Mouse (Mus musculus) midbrain, embryonic 13.5 days (tissue): Measurements from ENCODE around the gene Fbxo33. TPM values are rescaled to one million over a fixed set of nuclear protein-coding genes. Genes with fewer than 3 reads are reported as not detected.

Source experiments
- ATAC-seq: fragments of 200-750 bp; cut with Nextera tagmentation; 2 replicates; pipeline ENCODE4 v1.8.0; 2017; ENCODE audit warnings: mild to moderate bottlenecking, moderate TSS enrichment, moderate library complexity
- H3K27ac ChIP-seq: fragments of 300-500 bp; sonication (generic); 2 replicates; pipeline ENCODE4 v1.5.1; 2015; ENCODE audit warnings: inconsistent platforms, mild to moderate bottlenecking, moderate library complexity
- H3K27me3 ChIP-seq: fragments of 300-500 bp; sonication (generic); 2 replicates; pipeline ENCODE4 v1.6.1; 2015; ENCODE audit warnings: mild to moderate bottlenecking, inconsistent platforms
- H3K36me3 ChIP-seq: fragments of 300-500 bp; sonication (generic); 2 replicates; pipeline ENCODE4 v1.6.1; 2015; ENCODE audit warnings: mild to moderate bottlenecking, inconsistent platforms
- H3K4me1 ChIP-seq: fragments of 300-500 bp; sonication (generic); replicated peaks from 2 replicates; pipeline ENCODE4 v1.6.1; 2015; ENCODE audit warnings: inconsistent platforms
- H3K4me2 ChIP-seq: fragments of 300-500 bp; sonication (generic); replicated peaks from 2 replicates; pipeline ENCODE4 v1.6.1; 2015; ENCODE audit warnings: moderate library complexity, mild to moderate bottlenecking, inconsistent platforms
- H3K4me3 ChIP-seq: fragments of 300-500 bp; sonication (generic); replicated peaks from 2 replicates; pipeline ENCODE4 v1.5.1; 2015; ENCODE audit warnings: mild to moderate bottlenecking, inconsistent platforms
- H3K9ac ChIP-seq: fragments of 300-500 bp; sonication (generic); replicated peaks from 2 replicates; pipeline ENCODE4 v1.6.1; 2015; ENCODE audit warnings: mild to moderate bottlenecking, inconsistent platforms
- H3K9me3 ChIP-seq: fragments of 300-500 bp; sonication (generic); 2 replicates; pipeline ENCODE4 v1.6.1; 2016; ENCODE audit warnings: mild to moderate bottlenecking, inconsistent platforms
- WGBS: fragments of 180-500 bp; shearing (Covaris S2); methylation state at CpG from one replicate; pipeline ENCODE4 v1.1.7; 2015; 5-methylcytosine and 5-hydroxymethylcytosine counted together
- polyA plus RNA-seq: library from polyadenylated mRNA; unstranded; fragments of >200 nt; fragmentation: Nextera tagmentation; extraction: Ambion mirVana; gene quantifications from 2 replicates; pipeline ENCODE4 v1.2.1, GENCODE M21; 2015

Gene Fbxo33
- polyA plus RNA-seq, 1 experiment from 2014 or later, result 8.0 TPM

DNA sequence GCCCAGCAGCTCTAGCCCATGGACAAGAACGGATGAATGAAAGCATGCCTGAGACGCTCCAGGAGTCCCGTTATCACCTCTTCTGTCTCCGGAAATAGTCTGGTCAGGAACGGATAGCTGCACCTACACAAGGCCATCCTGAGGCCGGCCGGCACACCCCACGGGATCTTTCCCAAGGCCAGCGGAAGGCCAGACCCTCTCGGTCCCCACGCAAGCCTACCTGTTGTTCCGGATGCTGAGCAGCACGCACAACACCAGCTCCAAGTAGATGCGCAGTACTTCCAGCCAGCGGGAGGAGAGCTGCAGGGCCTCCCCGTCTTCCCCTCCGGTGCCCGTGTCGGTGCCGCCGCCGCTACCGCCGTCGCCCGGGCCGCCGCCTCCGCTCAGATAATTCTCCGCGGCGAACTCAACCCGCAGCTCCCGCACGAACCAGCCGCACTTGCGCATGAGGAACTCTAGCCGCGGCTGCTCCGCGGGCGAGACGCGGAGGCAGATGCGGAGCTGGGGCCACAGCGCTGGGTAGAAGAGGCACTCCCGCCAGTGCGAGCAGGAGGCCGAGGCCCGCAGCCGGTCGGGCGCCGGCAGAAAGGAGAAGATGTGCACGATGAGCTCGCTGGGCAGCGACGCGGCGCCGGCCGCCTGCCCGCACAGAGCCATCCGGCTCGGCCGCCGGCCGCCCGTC lies 744 bp downstream of the Fbxo33 start:
- H3K9ac ChIP-seq, result peak overlapping the region; percentile 96
- ATAC-seq, result peak; percentile 5
- H3K4me1 ChIP-seq, result peaks cover 36% of the 10 kb centered on the region
- peak overlapping the region; percentile 97 for H3K27ac ChIP-seq
- H3K27me3 ChIP-seq, result no peaks in the 10 kb centered on the region
- no peaks in the 10 kb centered on the region for H3K9me3 ChIP-seq
- peak overlapping the region; percentile 87 for H3K4me2 ChIP-seq
- H3K36me3 ChIP-seq, result no peaks in the 10 kb centered on the region
- WGBS, result under 1% methylated on average over 61 of the region's 69 CpGs
- peak overlapping the region; percentile 99 for H3K4me3 ChIP-seq

GRCm38 (mm10) chr12:59217331-59217730 lies 2.2 kb downstream of the Fbxo33 start:
- Histone ChIP-seq H3K36me3 (peaks cover 3% of the 10 kb centered on the region; the same call in 1 of the 2 replicates), H3K4me1 (peaks cover 36% of the 10 kb centered on the region), H3K27ac (no peak overlapping the region), H3K4me2 (peak overlapping the region; percentile 87), H3K4me3 (peak overlapping the region; percentile 99), H3K9ac (0 out of 2 replicates have a peak overlapping the region, but pooled peaks have one; percentile 36), H3K27me3 (no peaks in the 10 kb centered on the region), H3K9me3 (no peaks in the 10 kb centered on the region)
- WGBS, result 78% methylated on average over 3 of the region's 3 CpGs
- no peak for ATAC-seq

DNA sequence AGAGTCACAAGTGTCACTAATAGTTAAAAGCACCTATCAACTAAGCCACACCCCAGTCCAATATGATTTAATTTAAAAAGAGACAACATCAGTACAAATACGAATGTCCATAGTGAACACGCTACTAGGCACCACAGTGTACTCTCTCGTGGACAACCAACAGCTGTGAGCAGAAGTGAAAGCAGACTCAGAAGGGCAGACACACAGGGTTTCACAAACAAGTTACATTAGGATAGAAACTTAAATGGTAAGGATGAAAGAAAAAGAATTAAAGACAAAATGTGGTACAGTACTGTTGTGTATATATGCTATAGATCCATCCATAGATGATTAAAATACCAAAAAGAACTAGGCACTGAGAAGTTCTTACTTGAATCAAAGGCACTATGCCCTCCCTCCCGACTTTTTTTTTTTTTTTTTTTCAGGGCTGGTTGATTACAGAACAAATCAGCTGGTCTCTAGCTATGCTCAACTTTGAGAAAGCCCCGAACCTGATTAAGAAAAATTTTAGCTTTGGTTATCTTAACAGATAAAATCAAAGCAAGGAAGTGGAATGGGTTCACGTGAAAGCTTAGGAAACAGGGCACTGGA lies 2.8 kb downstream of the Fbxo33 start:
- peaks cover 9% of the 10 kb centered on the region for H3K36me3 ChIP-seq
- no peak for ATAC-seq
- H3K4me3 ChIP-seq, result peak overlapping the region; percentile 99; the same call in 1 of the 2 replicates
- H3K9ac ChIP-seq, result no peak overlapping the region
- 88% methylated on average over 6 of the region's 6 CpGs for WGBS
- H3K9me3 ChIP-seq, result no peaks in the 10 kb centered on the region
- H3K27ac ChIP-seq, result no peak overlapping the region
- peaks cover 36% of the 10 kb centered on the region for H3K4me1 ChIP-seq
- peak overlapping the region; percentile 87 for H3K4me2 ChIP-seq
- no peaks in the 10 kb centered on the region for H3K27me3 ChIP-seq

- no peaks in the 10 kb centered on the region for H3K9me3 ChIP-seq
- H3K4me1 ChIP-seq, result peaks cover 36% of the 10 kb centered on the region
- peaks cover 15% of the 10 kb centered on the region for H3K36me3 ChIP-seq
- H3K27me3 ChIP-seq, result no peaks in the 10 kb centered on the region
- H3K9ac ChIP-seq, result no peak overlapping the region
- H3K4me2 ChIP-seq, result 0 out of 2 replicates have a peak overlapping the region, but pooled peaks have one; percentile 19
- H3K27ac ChIP-seq, result no peak overlapping the region
- no peak overlapping the region for H3K4me3 ChIP-seq
- WGBS, result 97% methylated on average over 4 of the region's 4 CpGs
- ATAC-seq, result no peak
Observed at GRCm38 (mm10) chr12:59216176-59216575, 3.3 kb downstream of the Fbxo33 start.

DNA sequence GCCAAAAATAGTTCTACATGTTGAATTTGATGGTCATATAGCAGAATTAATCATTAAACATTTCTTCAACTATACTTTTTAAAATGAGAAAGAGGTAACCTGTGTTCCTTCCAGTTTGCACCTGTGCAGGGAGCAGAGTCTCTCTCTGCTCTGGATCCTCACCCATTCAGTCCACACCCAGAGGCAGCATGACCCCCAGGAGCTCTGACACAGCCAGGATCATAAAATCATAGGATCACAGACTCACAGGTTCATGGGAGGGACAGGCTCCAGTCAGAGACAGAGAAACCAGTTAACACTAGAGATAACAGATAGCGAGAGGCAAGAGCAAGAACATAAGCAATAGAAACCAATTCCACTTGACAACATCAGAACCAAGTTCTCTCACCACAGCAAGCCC lies 11.7 kb downstream of the Fbxo33 start:
- no peak overlapping the region for H3K4me2 ChIP-seq
- H3K4me1 ChIP-seq, result no peaks in the 10 kb centered on the region
- H3K9ac ChIP-seq, result no peak overlapping the region
- no peak for ATAC-seq
- peaks cover 43% of the 10 kb centered on the region for H3K36me3 ChIP-seq
- H3K27me3 ChIP-seq, result no peaks in the 10 kb centered on the region
- 100% methylated on average over 1 of the region's 1 CpGs for WGBS
- no peak overlapping the region for H3K4me3 ChIP-seq
- H3K9me3 ChIP-seq, result no peaks in the 10 kb centered on the region
- no peak overlapping the region for H3K27ac ChIP-seq

- no peak for ATAC-seq
- Histone ChIP-seq H3K27me3 (no peaks in the 10 kb centered on the region), H3K9ac (no peak overlapping the region), H3K36me3 (peaks cover 40% of the 10 kb centered on the region), H3K9me3 (no peaks in the 10 kb centered on the region), H3K4me1 (no peaks in the 10 kb centered on the region), H3K4me3 (no peak overlapping the region), H3K4me2 (no peak overlapping the region), H3K27ac (no peak overlapping the region)
- 95% methylated on average over 3 of the region's 3 CpGs for WGBS
Observed at GRCm38 (mm10) chr12:59207000-59207390, 12.5 kb downstream of the Fbxo33 start.

GRCm38 (mm10) chr12:59206208-59206999 lies 13.1 kb downstream of the Fbxo33 start:
- no peaks in the 10 kb centered on the region for H3K9me3 ChIP-seq
- no peak overlapping the region for H3K4me3 ChIP-seq
- no peaks in the 10 kb centered on the region for H3K4me1 ChIP-seq
- no peak overlapping the region for H3K4me2 ChIP-seq
- 96% methylated on average over 4 of the region's 4 CpGs for WGBS
- no peak overlapping the region for H3K9ac ChIP-seq
- no peaks in the 10 kb centered on the region for H3K27me3 ChIP-seq
- H3K36me3 ChIP-seq, result peaks cover 35% of the 10 kb centered on the region
- H3K27ac ChIP-seq, result no peak overlapping the region
- ATAC-seq, result no peak

- no peak overlapping the region for H3K27ac ChIP-seq
- WGBS, result 96% methylated on average over 6 of the region's 6 CpGs
- H3K27me3 ChIP-seq, result no peaks in the 10 kb centered on the region
- H3K4me2 ChIP-seq, result no peak overlapping the region
- ATAC-seq, result no peak
- H3K9me3 ChIP-seq, result no peaks in the 10 kb centered on the region
- no peak overlapping the region for H3K9ac ChIP-seq
- H3K36me3 ChIP-seq, result peaks cover 34% of the 10 kb centered on the region
- H3K4me1 ChIP-seq, result no peaks in the 10 kb centered on the region
- H3K4me3 ChIP-seq, result no peak overlapping the region
Observed at GRCm38 (mm10) chr12:59205571-59205970, 14.0 kb downstream of the Fbxo33 start.

DNA sequence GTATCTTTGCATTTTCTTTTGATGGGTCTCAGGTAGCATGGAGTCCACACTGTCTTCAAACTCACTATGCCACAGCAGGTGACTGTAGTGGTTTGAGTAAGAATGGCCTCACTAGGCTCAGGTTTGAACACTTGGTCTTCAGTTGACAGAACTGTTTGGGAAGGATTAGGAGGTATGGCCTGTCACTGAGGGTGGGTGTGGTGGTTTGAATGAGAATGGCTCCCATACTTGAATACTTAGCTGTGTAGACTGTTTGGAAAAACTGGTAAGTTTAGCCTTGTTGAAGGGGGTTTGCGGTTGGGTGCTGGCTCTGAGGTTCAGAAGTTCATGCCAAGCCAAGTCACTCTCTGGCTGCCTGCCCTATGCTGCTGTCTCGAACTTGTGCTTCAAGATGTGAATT lies 20.2 kb downstream of the Fbxo33 start:
- Histone ChIP-seq H3K4me2 (no peak overlapping the region), H3K9me3 (no peaks in the 10 kb centered on the region), H3K36me3 (peaks cover 55% of the 10 kb centered on the region), H3K4me3 (no peak overlapping the region), H3K27me3 (no peaks in the 10 kb centered on the region), H3K4me1 (no peaks in the 10 kb centered on the region), H3K27ac (no peak overlapping the region), H3K9ac (no peak overlapping the region)
- no peak for ATAC-seq
- WGBS, result 99% methylated on average over 2 of the region's 2 CpGs

- no peak for ATAC-seq
- no peak overlapping the region for H3K4me2 ChIP-seq
- H3K4me3 ChIP-seq, result no peak overlapping the region
- no peaks in the 10 kb centered on the region for H3K9me3 ChIP-seq
- H3K27me3 ChIP-seq, result no peaks in the 10 kb centered on the region
- H3K36me3 ChIP-seq, result peaks cover 49% of the 10 kb centered on the region
- 82% methylated on average over 4 of the region's 4 CpGs for WGBS
- no peaks in the 10 kb centered on the region for H3K4me1 ChIP-seq
- no peak overlapping the region for H3K27ac ChIP-seq
- no peak overlapping the region for H3K9ac ChIP-seq
Observed at GRCm38 (mm10) chr12:59198750-59199149, 20.8 kb downstream of the Fbxo33 start.

GRCm38 (mm10) chr12:59195941-59196340 lies 23.6 kb downstream of the Fbxo33 start:
- no peaks in the 10 kb centered on the region for H3K4me1 ChIP-seq
- H3K4me3 ChIP-seq, result no peak overlapping the region
- H3K9me3 ChIP-seq, result no peaks in the 10 kb centered on the region
- peaks cover 41% of the 10 kb centered on the region for H3K36me3 ChIP-seq
- 93% methylated on average over 4 of the region's 4 CpGs for WGBS
- no peak overlapping the region for H3K9ac ChIP-seq
- H3K27me3 ChIP-seq, result no peaks in the 10 kb centered on the region
- no peak for ATAC-seq
- no peak overlapping the region for H3K27ac ChIP-seq
- no peak overlapping the region for H3K4me2 ChIP-seq

- no peak for ATAC-seq
Observed at GRCm38 (mm10) chr12:59195065-59195464, 24.5 kb downstream of the Fbxo33 start.

More at GRCm38 (mm10) chr12:59195065-59195464, 24.5 kb downstream of the Fbxo33 start:
- Histone ChIP-seq H3K4me2 (no peak overlapping the region), H3K9me3 (no peaks in the 10 kb centered on the region), H3K36me3 (peaks cover 44% of the 10 kb centered on the region), H3K4me1 (no peaks in the 10 kb centered on the region), H3K27ac (no peak overlapping the region), H3K4me3 (no peak overlapping the region), H3K27me3 (no peaks in the 10 kb centered on the region), H3K9ac (no peak overlapping the region)
- 93% methylated on average over 4 of the region's 4 CpGs for WGBS
